Comparison of ENCODE assay signal across 8 mouse cellular contexts in genomic region chr6:48503847-48504240, GRCm38 (mm10). TPM values are rescaled to one million over a fixed set of nuclear protein-coding genes. Genes with fewer than 3 reads are reported as not detected.
DNase-seq lines count a peak whose midpoint lies in the region; ATAC-seq and TF ChIP-seq lines count a peak whose summit lies in the region.

No protein-coding gene starts in this region.

- no peak overlapping the region for H3K9ac ChIP-seq in heart, embryonic 12.5 days
- H3K9ac ChIP-seq in heart, adult 2 months (ENCODE audit: low read depth, low read length) = no peak overlapping the region
- no peak overlapping the region for H3K9ac ChIP-seq in hindbrain, embryonic 16.5 days (ENCODE audit: low read depth, low read length)

- no peak for TF ChIP-seq EP300 in heart, adult 2 months (IDR thresholded peaks at IDR 0.05; ENCODE audit: insufficient read depth, low read depth, low read length)

- ATAC-seq in heart, embryonic 12.5 days (ENCODE audit: insufficient number of reproducible peaks, low FRiP score) = peak; percentile 22; the same call in 1 of the 2 replicates
- peak; percentile 69 for ATAC-seq in hindbrain, embryonic 16.5 days

- WGBS in heart, embryonic 12.5 days = 8% methylated on average over 2 of the region's 2 CpGs
- 1% methylated on average over 2 of the region's 2 CpGs for WGBS in heart, adult 2 months
- WGBS in hindbrain, embryonic 16.5 days = 7% methylated on average over 2 of the region's 2 CpGs
- WGBS in midbrain, embryonic 10.5 days = 22% methylated on average over 2 of the region's 2 CpGs

- H3K4me3 ChIP-seq in heart, embryonic 12.5 days = peak overlapping the region; percentile 71; the same call in 1 of the 2 replicates
- H3K4me3 ChIP-seq in heart, adult 2 months = no peak overlapping the region
- H3K4me3 ChIP-seq in cortical plate, adult 2 months (ENCODE audit: insufficient read depth, low read length) = peak overlapping the region; percentile 59; the same call in 1 of the 2 replicates
- peak overlapping the region; percentile 70 for H3K4me3 ChIP-seq in hindbrain, embryonic 16.5 days (ENCODE audit: low read length)
- peak overlapping the region; percentile 80 for H3K4me3 ChIP-seq in midbrain, embryonic 10.5 days

- H3K4me1 ChIP-seq in heart, embryonic 12.5 days (replicated peaks) = peaks cover 5% of the 10 kb centered on the region
- H3K4me1 ChIP-seq in heart, adult 2 months (ENCODE audit: control insufficient read depth, insufficient read depth, low read length) = no peaks in the 10 kb centered on the region; the same call in 1 of the 2 replicates
- H3K4me1 ChIP-seq in cortical plate, adult 2 months (ENCODE audit: control insufficient read depth, insufficient read depth, low read length) = no peaks in the 10 kb centered on the region
- H3K4me1 ChIP-seq in hindbrain, embryonic 16.5 days (ENCODE audit: control insufficient read depth, insufficient read depth, low read depth, low read length) = peaks cover 8% of the 10 kb centered on the region
- H3K4me1 ChIP-seq in midbrain, embryonic 10.5 days = peaks cover 20% of the 10 kb centered on the region

- peak overlapping the region; percentile 93 for H3K4me2 ChIP-seq in heart, embryonic 12.5 days
- H3K4me2 ChIP-seq in hindbrain, embryonic 16.5 days (ENCODE audit: low read length) = no peak overlapping the region

- intact Hi-C loops in heart, adult 2 months (cut with DNase I) = loop anchor here (2.0 to 10.0 kb wide), 2 partner anchors 57 to 329 kb away; no protein-coding TSS in a partner anchor

- H3K36me3 ChIP-seq in heart, embryonic 12.5 days = no peaks in the 10 kb centered on the region
- H3K36me3 ChIP-seq in heart, adult 2 months (ENCODE audit: control insufficient read depth, insufficient read depth, low read length) = no peaks in the 10 kb centered on the region
- H3K36me3 ChIP-seq in hindbrain, embryonic 16.5 days (ENCODE audit: control insufficient read depth, insufficient read depth, low read length) = no peaks in the 10 kb centered on the region
- H3K36me3 ChIP-seq in midbrain, embryonic 10.5 days = no peaks in the 10 kb centered on the region

- no peak for DNase-seq in heart, adult 2 months
- no peak for DNase-seq in midbrain, embryonic 10.5 days (ENCODE audit: low spot score)
- DNase-seq in adrenal gland, postnatal 36 days = no peak
- no peak for DNase-seq in spleen, adult 18-20 months
- DNase-seq in embryo, embryonic 10.5 days (ENCODE audit: low spot score) = no peak

- no peak for TF ChIP-seq CTCF in heart, adult 2 months (IDR thresholded peaks at IDR 0.05)
- TF ChIP-seq CTCF in cortical plate, adult 2 months (IDR thresholded peaks at IDR 0.05; ENCODE audit: extremely low read depth, insufficient read depth, low read length) = no peak

- H3K27ac ChIP-seq in heart, embryonic 12.5 days (ENCODE audit: poor library complexity, severe bottlenecking) = no peak overlapping the region
- H3K27ac ChIP-seq in heart, adult 2 months = no peak overlapping the region
- no peak overlapping the region for H3K27ac ChIP-seq in cortical plate, adult 2 months (ENCODE audit: insufficient read depth, low read length)
- H3K27ac ChIP-seq in hindbrain, embryonic 16.5 days (ENCODE audit: low read depth, low read length) = no peak overlapping the region
- H3K27ac ChIP-seq in midbrain, embryonic 10.5 days (replicated peaks) = no peak overlapping the region

- no peaks in the 10 kb centered on the region for H3K79me2 ChIP-seq in heart, adult 2 months (replicated peaks; ENCODE audit: control insufficient read depth, insufficient read depth, low read length)

- H3K27me3 ChIP-seq in heart, embryonic 12.5 days (replicated peaks) = no peaks in the 10 kb centered on the region
- no peaks in the 10 kb centered on the region for H3K27me3 ChIP-seq in heart, adult 2 months (ENCODE audit: control insufficient read depth, insufficient read depth, low read length)
- H3K27me3 ChIP-seq in hindbrain, embryonic 16.5 days (replicated peaks; ENCODE audit: control insufficient read depth, insufficient read depth, low read length) = no peaks in the 10 kb centered on the region
- H3K27me3 ChIP-seq in midbrain, embryonic 10.5 days (ENCODE audit: low read depth, poor library complexity, severe bottlenecking) = no peaks in the 10 kb centered on the region

- H3K9me3 ChIP-seq in heart, embryonic 12.5 days (replicated peaks) = no peaks in the 10 kb centered on the region
- H3K9me3 ChIP-seq in hindbrain, embryonic 16.5 days (ENCODE audit: control insufficient read depth, low read length) = no peaks in the 10 kb centered on the region
- no peaks in the 10 kb centered on the region for H3K9me3 ChIP-seq in midbrain, embryonic 10.5 days (replicated peaks)

- no peak for TF ChIP-seq POLR2A in heart, adult 2 months (IDR thresholded peaks at IDR 0.05; ENCODE audit: insufficient read depth, low read depth, low read length)
- no peak for TF ChIP-seq POLR2A in cortical plate, adult 2 months (IDR thresholded peaks at IDR 0.05; ENCODE audit: extremely low read depth, insufficient read depth, low read length)

RNA-seq across cellular contexts. Expression of gene Atp6v0e2, which starts 33.6 kb away (rescaled TPM):
- 20.4 and 20.5 TPM in 2 replicates for polyA plus RNA-seq in heart, embryonic 12.5 days (2016; fragmentation: Nextera tagmentation; extraction: Ambion mirVana)
- total RNA-seq in heart, adult 2 months (2021) = 10 to 100 TPM; 17.8 to 18.1 TPM
- polyA plus RNA-seq in heart, adult 2 months (2012; rRNA removed) = 18.5 and 24.3 TPM in 2 replicates
- 508 and 534 TPM in 2 replicates for polyA plus RNA-seq in cortical plate, adult 2 months (2012; rRNA removed)
- 358 and 389 TPM in 2 replicates for polyA plus RNA-seq in hindbrain, embryonic 16.5 days (2015; fragmentation: Nextera tagmentation; extraction: Ambion mirVana)
- 59.0 and 71.9 TPM in 2 replicates for polyA plus RNA-seq in midbrain, embryonic 10.5 days (2016; fragmentation: Nextera tagmentation; extraction: Ambion mirVana)
- 10 to 100 TPM; 61.8 to 63.3 TPM for total RNA-seq in adrenal gland, postnatal 36 days (2021)

RNA-seq across cellular contexts. Expression of gene Lrrc61, which starts 50.8 kb away (rescaled TPM):
- polyA plus RNA-seq in heart, embryonic 12.5 days (2016; fragmentation: Nextera tagmentation; extraction: Ambion mirVana) = 8.6 and 9.1 TPM in 2 replicates
- total RNA-seq in heart, adult 2 months (2021) = 10 to 100 TPM; 14.9 to 16.6 TPM
- 13.9 and 19.8 TPM in 2 replicates for polyA plus RNA-seq in heart, adult 2 months (2012; rRNA removed)
- 22.7 and 25.2 TPM in 2 replicates for polyA plus RNA-seq in cortical plate, adult 2 months (2012; rRNA removed)
- polyA plus RNA-seq in hindbrain, embryonic 16.5 days (2015; fragmentation: Nextera tagmentation; extraction: Ambion mirVana) = 20.7 and 29.5 TPM in 2 replicates
- polyA plus RNA-seq in midbrain, embryonic 10.5 days (2016; fragmentation: Nextera tagmentation; extraction: Ambion mirVana) = 17.1 and 21.8 TPM in 2 replicates
- total RNA-seq in adrenal gland, postnatal 36 days (2021) = 10 to 100 TPM; 26.0 to 49.9 TPM

RNA-seq across cellular contexts. Expression of gene Sspo, which starts 55.8 kb away (rescaled TPM):
- polyA plus RNA-seq in heart, embryonic 12.5 days (2016; fragmentation: Nextera tagmentation; extraction: Ambion mirVana) = 0.61 and 0.64 TPM in 2 replicates
- total RNA-seq in heart, adult 2 months (2021) = under 1 TPM; 0.18 to 0.47 TPM
- 0.85 and 1.7 TPM in 2 replicates for polyA plus RNA-seq in heart, adult 2 months (2012; rRNA removed)
- polyA plus RNA-seq in cortical plate, adult 2 months (2012; rRNA removed) = 3.2 and 4.1 TPM in 2 replicates
- 0.22 and 0.29 TPM in 2 replicates for polyA plus RNA-seq in hindbrain, embryonic 16.5 days (2015; fragmentation: Nextera tagmentation; extraction: Ambion mirVana)
- polyA plus RNA-seq in midbrain, embryonic 10.5 days (2016; fragmentation: Nextera tagmentation; extraction: Ambion mirVana) = 0.07 and 0.21 TPM in 2 replicates
- total RNA-seq in adrenal gland, postnatal 36 days (2021) = 1 to 10 TPM; 1.9 to 2.4 TPM

RNA-seq across cellular contexts. Expression of gene Zfp467, which starts 58.2 kb away (rescaled TPM):
- polyA plus RNA-seq in heart, embryonic 12.5 days (2016; fragmentation: Nextera tagmentation; extraction: Ambion mirVana) = 17.1 and 20.4 TPM in 2 replicates
- total RNA-seq in heart, adult 2 months (2021) = 10 to 100 TPM in 1 of 2 experiments, 1 to 10 TPM in 1; 9.7 to 11.8 TPM
- 11.0 and 13.0 TPM in 2 replicates for polyA plus RNA-seq in heart, adult 2 months (2012; rRNA removed)
- polyA plus RNA-seq in cortical plate, adult 2 months (2012; rRNA removed) = 25.4 and 26.9 TPM in 2 replicates
- polyA plus RNA-seq in hindbrain, embryonic 16.5 days (2015; fragmentation: Nextera tagmentation; extraction: Ambion mirVana) = 26.3 and 27.8 TPM in 2 replicates
- polyA plus RNA-seq in midbrain, embryonic 10.5 days (2016; fragmentation: Nextera tagmentation; extraction: Ambion mirVana) = 10.1 and 13.6 TPM in 2 replicates
- total RNA-seq in adrenal gland, postnatal 36 days (2021) = 10 to 100 TPM; 31.2 to 62.6 TPM
